Mouse (Mus musculus) stomach, embryonic 14.5 days (tissue): ENCODE data around the gene Ankrd52. TPM values are rescaled to one million over a fixed set of nuclear protein-coding genes. Genes with fewer than 3 reads are reported as not detected.

Source experiments
- ATAC-seq: fragments of 200-750 bp; cut with Nextera tagmentation; 2 replicates; pipeline ENCODE4 v1.8.0; 2017; ENCODE audit warnings: low read depth, moderate TSS enrichment; ENCODE audit not compliant: insufficient number of reproducible peaks, insufficient read depth, low FRiP score
- H3K27ac ChIP-seq: fragments of 300-500 bp; sonication (generic); 2 replicates; pipeline ENCODE4 v1.5.1; 2014; ENCODE audit warnings: mild to moderate bottlenecking, low read length, moderate library complexity, mixed read lengths
- H3K27me3 ChIP-seq: fragments of 300-500 bp; sonication (generic); 2 replicates; pipeline ENCODE4 v1.6.1; 2014; ENCODE audit warnings: low read length, control low read depth, mixed read lengths; ENCODE audit not compliant: control insufficient read depth, insufficient read depth
- H3K36me3 ChIP-seq: fragments of 300-500 bp; sonication (generic); 2 replicates; pipeline ENCODE4 v1.6.1; 2014; ENCODE audit warnings: mild to moderate bottlenecking, control low read depth, low read length, moderate library complexity, mixed read lengths; ENCODE audit not compliant: control insufficient read depth, insufficient read depth
- H3K4me1 ChIP-seq: fragments of 300-500 bp; sonication (generic); 2 replicates; pipeline ENCODE4 v1.6.1; 2014; ENCODE audit warnings: low read length, control low read depth, mixed read lengths; ENCODE audit not compliant: control insufficient read depth, insufficient read depth
- H3K4me2 ChIP-seq: fragments of 300-500 bp; sonication (generic); replicated peaks from 2 replicates; pipeline ENCODE4 v1.6.1; 2014; ENCODE audit warnings: low read depth, low read length, control low read depth
- H3K4me3 ChIP-seq: fragments of 300-500 bp; sonication (generic); 2 replicates; pipeline ENCODE4 v1.5.1; 2014; ENCODE audit warnings: low read depth, low read length, control low read depth
- H3K9ac ChIP-seq: fragments of 300-500 bp; sonication (generic); replicated peaks from 2 replicates; pipeline ENCODE4 v1.6.1; 2014; ENCODE audit warnings: low read depth, mild to moderate bottlenecking, control low read depth, low read length, moderate library complexity, mixed read lengths
- H3K9me3 ChIP-seq: fragments of 300-500 bp; sonication (generic); 2 replicates; pipeline ENCODE4 v1.6.1; 2016; ENCODE audit warnings: low read depth, low read length, control low read depth; ENCODE audit not compliant: control insufficient read depth
- WGBS: fragments of 180-500 bp; shearing (Covaris S2); extraction: QIAGEN DNeasy Blood & Tissue Kit; methylation state at CpG from one replicate; pipeline ENCODE4 v1.1.7; 2014; 5-methylcytosine and 5-hydroxymethylcytosine counted together
- polyA plus RNA-seq: library from polyadenylated mRNA; unstranded; fragments of >200 nt; fragmentation: Nextera tagmentation; extraction: Ambion mirVana; gene quantifications from 2 replicates; pipeline ENCODE4 v1.2.1, GENCODE M21; 2014

Ankrd52 gene
- polyA plus RNA-seq, 1 experiment from 2014 or later = 16.7 TPM

- no peak overlapping the region for H3K4me2 ChIP-seq
- H3K9ac ChIP-seq = no peak overlapping the region
- no peak for ATAC-seq
- 82% methylated on average over 8 of the region's 8 CpGs for WGBS
- peaks cover 83% of the 10 kb centered on the region for H3K36me3 ChIP-seq
- no peaks in the 10 kb centered on the region for H3K9me3 ChIP-seq
- no peak overlapping the region for H3K27ac ChIP-seq
- H3K4me1 ChIP-seq = peaks cover 12% of the 10 kb centered on the region
- no peak overlapping the region for H3K4me3 ChIP-seq
- H3K27me3 ChIP-seq = no peaks in the 10 kb centered on the region
Observed at GRCm38 (mm10) chr10:128382482-128382881, 5.6 kb downstream of the Ankrd52 start.

DNA sequence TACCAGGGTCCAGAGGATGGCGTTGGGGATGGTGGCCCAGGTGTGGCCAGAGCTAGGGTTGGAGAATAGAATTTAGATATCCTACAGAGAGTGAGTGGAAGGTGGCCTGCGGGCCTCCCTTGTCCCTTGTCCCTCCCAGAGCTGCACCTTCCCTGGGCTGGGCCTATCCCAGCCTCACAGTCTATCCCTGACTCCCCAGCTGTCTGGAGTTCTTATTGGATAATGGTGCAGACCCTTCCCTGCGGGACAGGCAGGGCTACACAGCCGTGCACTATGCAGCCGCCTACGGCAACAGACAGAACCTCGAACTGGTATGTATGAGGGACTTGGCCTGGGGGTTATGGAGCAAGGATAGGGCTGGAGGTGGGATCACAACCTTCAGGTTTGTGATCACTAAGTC lies 9.0 kb downstream of the Ankrd52 start:
- 91% methylated on average over 7 of the region's 7 CpGs for WGBS
- no peaks in the 10 kb centered on the region for H3K4me1 ChIP-seq
- no peak overlapping the region for H3K4me3 ChIP-seq
- H3K4me2 ChIP-seq = no peak overlapping the region
- no peak for ATAC-seq
- peaks cover 96% of the 10 kb centered on the region for H3K36me3 ChIP-seq
- no peaks in the 10 kb centered on the region for H3K9me3 ChIP-seq
- no peaks in the 10 kb centered on the region for H3K27me3 ChIP-seq
- no peak overlapping the region for H3K9ac ChIP-seq
- no peak overlapping the region for H3K27ac ChIP-seq

DNA sequence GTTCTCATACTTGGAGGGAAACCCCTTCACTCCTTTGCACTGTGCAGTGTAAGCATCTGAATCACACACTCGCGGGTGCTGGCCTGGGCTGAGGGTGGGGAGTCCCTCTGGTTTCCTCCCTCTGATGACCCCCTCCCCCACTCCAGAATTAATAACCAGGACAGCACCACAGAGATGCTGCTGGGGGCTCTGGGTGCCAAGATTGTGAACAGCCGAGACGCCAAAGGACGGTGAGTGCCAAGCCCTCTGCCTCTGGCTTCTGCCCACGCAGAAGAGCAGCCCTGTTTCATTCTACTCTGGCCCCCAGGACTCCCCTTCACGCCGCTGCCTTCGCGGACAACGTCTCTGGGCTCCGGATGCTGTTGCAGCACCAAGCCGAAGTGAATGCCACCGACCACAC lies 12.0 kb downstream of the Ankrd52 start:
- Histone ChIP-seq H3K9me3 (no peaks in the 10 kb centered on the region), H3K4me1 (no peaks in the 10 kb centered on the region), H3K9ac (no peak overlapping the region), H3K36me3 (peaks cover 94% of the 10 kb centered on the region), H3K27ac (no peak overlapping the region), H3K27me3 (no peaks in the 10 kb centered on the region), H3K4me2 (no peak overlapping the region), H3K4me3 (no peak overlapping the region)
- 92% methylated on average over 14 of the region's 14 CpGs for WGBS
- ATAC-seq = no peak

GRCm38 (mm10) chr10:128389570-128389969 lies 12.7 kb downstream of the Ankrd52 start:
- Histone ChIP-seq H3K36me3 (peaks cover 91% of the 10 kb centered on the region), H3K9ac (no peak overlapping the region), H3K27me3 (no peaks in the 10 kb centered on the region), H3K4me2 (no peak overlapping the region), H3K9me3 (no peaks in the 10 kb centered on the region), H3K27ac (no peak overlapping the region), H3K4me3 (no peak overlapping the region), H3K4me1 (no peaks in the 10 kb centered on the region)
- no peak for ATAC-seq
- 76% methylated on average over 6 of the region's 6 CpGs for WGBS

GRCm38 (mm10) chr10:128390366-128390765 lies 13.5 kb downstream of the Ankrd52 start:
- H3K4me1 ChIP-seq = no peaks in the 10 kb centered on the region
- no peaks in the 10 kb centered on the region for H3K9me3 ChIP-seq
- H3K4me2 ChIP-seq = no peak overlapping the region
- H3K9ac ChIP-seq = no peak overlapping the region
- no peak for ATAC-seq
- no peak overlapping the region for H3K27ac ChIP-seq
- no peaks in the 10 kb centered on the region for H3K27me3 ChIP-seq
- peaks cover 84% of the 10 kb centered on the region for H3K36me3 ChIP-seq
- WGBS = 85% methylated on average over 12 of the region's 12 CpGs
- H3K4me3 ChIP-seq = no peak overlapping the region

- 78% methylated on average over 6 of the region's 6 CpGs for WGBS
- no peak for ATAC-seq
- no peaks in the 10 kb centered on the region for H3K27me3 ChIP-seq
- peaks cover 75% of the 10 kb centered on the region for H3K36me3 ChIP-seq
- no peak overlapping the region for H3K4me2 ChIP-seq
- H3K4me3 ChIP-seq = no peak overlapping the region
- H3K27ac ChIP-seq = no peak overlapping the region
- H3K4me1 ChIP-seq = no peaks in the 10 kb centered on the region
- no peaks in the 10 kb centered on the region for H3K9me3 ChIP-seq
- H3K9ac ChIP-seq = no peak overlapping the region
Observed at GRCm38 (mm10) chr10:128391850-128392249, 14.9 kb downstream of the Ankrd52 start.

GRCm38 (mm10) chr10:128396017-128396673 lies 19.2 kb downstream of the Ankrd52 start:
- H3K27ac ChIP-seq = no peak overlapping the region
- H3K27me3 ChIP-seq = no peaks in the 10 kb centered on the region
- H3K36me3 ChIP-seq = peaks cover 32% of the 10 kb centered on the region
- no peaks in the 10 kb centered on the region for H3K4me1 ChIP-seq
- H3K4me3 ChIP-seq = no peak overlapping the region
- H3K4me2 ChIP-seq = no peak overlapping the region
- no peak for ATAC-seq
- H3K9ac ChIP-seq = no peak overlapping the region
- 49% methylated on average over 11 of the region's 11 CpGs for WGBS
- H3K9me3 ChIP-seq = no peaks in the 10 kb centered on the region

DNA sequence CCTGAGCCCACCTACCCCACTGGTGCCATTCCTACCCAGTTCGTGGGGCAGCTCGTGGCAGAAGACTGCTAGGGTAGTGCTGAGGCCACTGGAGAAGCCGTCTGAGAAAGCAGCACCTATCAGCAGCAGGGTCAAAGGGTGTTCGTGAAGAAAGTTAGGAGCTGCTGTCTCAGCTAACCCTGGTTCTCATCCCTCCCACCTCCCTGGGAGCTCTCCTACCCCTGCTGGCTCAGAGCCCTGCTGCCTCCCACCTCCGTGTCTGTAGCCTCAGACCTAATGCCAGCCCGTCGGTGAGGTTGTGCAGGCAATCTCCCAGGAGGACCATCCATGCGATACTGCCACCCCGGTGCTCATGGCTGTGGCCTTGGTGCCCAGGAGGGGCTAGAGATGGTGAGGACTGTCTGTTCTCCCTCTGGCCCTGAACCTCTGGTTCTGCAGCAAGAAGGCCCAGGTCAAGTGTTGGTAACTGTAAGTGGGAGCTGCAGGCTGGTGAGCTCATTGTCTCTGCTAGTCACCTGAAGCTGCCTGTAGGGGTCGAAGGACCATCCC lies 19.9 kb downstream of the Ankrd52 start:
- Histone ChIP-seq H3K27me3 (no peaks in the 10 kb centered on the region), H3K27ac (no peak overlapping the region), H3K36me3 (peaks cover 25% of the 10 kb centered on the region), H3K9ac (no peak overlapping the region), H3K4me3 (no peak overlapping the region), H3K4me2 (no peak overlapping the region), H3K4me1 (no peaks in the 10 kb centered on the region), H3K9me3 (no peaks in the 10 kb centered on the region)
- no peak for ATAC-seq
- WGBS = 68% methylated on average over 10 of the region's 10 CpGs

GRCm38 (mm10) chr10:128397466-128397865 lies 20.6 kb downstream of the Ankrd52 start:
- no peak overlapping the region for H3K4me3 ChIP-seq
- WGBS = 60% methylated on average over 7 of the region's 7 CpGs
- no peaks in the 10 kb centered on the region for H3K4me1 ChIP-seq
- H3K27me3 ChIP-seq = no peaks in the 10 kb centered on the region
- H3K9ac ChIP-seq = no peak overlapping the region
- H3K36me3 ChIP-seq = peaks cover 20% of the 10 kb centered on the region
- H3K4me2 ChIP-seq = no peak overlapping the region
- H3K27ac ChIP-seq = no peak overlapping the region
- ATAC-seq = no peak
- H3K9me3 ChIP-seq = no peaks in the 10 kb centered on the region
